Mouse (Mus musculus) midbrain, embryonic 15.5 days (tissue): Measurements from ENCODE around the gene Zfp541. TPM values are rescaled to one million over a fixed set of nuclear protein-coding genes. Genes with fewer than 3 reads are reported as not detected.

Source experiments
- ATAC-seq: fragments of 200-750 bp; cut with Nextera tagmentation; replicated peaks from 2 replicates; pipeline ENCODE4 v1.8.0; 2017; ENCODE audit warnings: moderate TSS enrichment
- H3K27ac ChIP-seq: fragments of 300-500 bp; sonication (generic); 2 replicates; pipeline ENCODE4 v1.5.1; 2015; ENCODE audit warnings: mild to moderate bottlenecking, inconsistent platforms
- H3K27me3 ChIP-seq: fragments of 300-500 bp; sonication (generic); replicated peaks from 2 replicates; pipeline ENCODE4 v1.6.1; 2015; ENCODE audit warnings: inconsistent platforms
- H3K36me3 ChIP-seq: fragments of 300-500 bp; sonication (generic); replicated peaks from 2 replicates; pipeline ENCODE4 v1.6.1; 2015; ENCODE audit warnings: inconsistent platforms
- H3K4me1 ChIP-seq: fragments of 300-500 bp; sonication (generic); 2 replicates; pipeline ENCODE4 v1.6.1; 2015; ENCODE audit warnings: inconsistent platforms
- H3K4me2 ChIP-seq: fragments of 300-500 bp; sonication (generic); 2 replicates; pipeline ENCODE4 v1.6.1; 2015; ENCODE audit warnings: inconsistent platforms, mild to moderate bottlenecking, moderate library complexity
- H3K4me3 ChIP-seq: fragments of 300-500 bp; sonication (generic); 2 replicates; pipeline ENCODE4 v1.5.1; 2015; ENCODE audit warnings: mild to moderate bottlenecking, inconsistent platforms
- H3K9ac ChIP-seq: fragments of 300-500 bp; sonication (generic); 2 replicates; pipeline ENCODE4 v1.6.1; 2015; ENCODE audit warnings: mild to moderate bottlenecking, inconsistent platforms
- H3K9me3 ChIP-seq: fragments of 300-500 bp; sonication (generic); 2 replicates; pipeline ENCODE4 v1.6.1; 2016; ENCODE audit warnings: inconsistent platforms
- WGBS: fragments of 180-500 bp; shearing (Covaris S2); methylation state at CpG from one replicate; pipeline ENCODE4 v1.1.7; 2015; ENCODE audit warnings: mixed read lengths; 5-methylcytosine and 5-hydroxymethylcytosine counted together
- polyA plus RNA-seq: library from polyadenylated mRNA; unstranded; fragments of >200 nt; fragmentation: Nextera tagmentation; extraction: Ambion mirVana; gene quantifications from 2 replicates; pipeline ENCODE4 v1.2.1, GENCODE M21; 2015

Gene Zfp541
- polyA plus RNA-seq, 1 experiment from 2014 or later = 0.10 TPM

DNA sequence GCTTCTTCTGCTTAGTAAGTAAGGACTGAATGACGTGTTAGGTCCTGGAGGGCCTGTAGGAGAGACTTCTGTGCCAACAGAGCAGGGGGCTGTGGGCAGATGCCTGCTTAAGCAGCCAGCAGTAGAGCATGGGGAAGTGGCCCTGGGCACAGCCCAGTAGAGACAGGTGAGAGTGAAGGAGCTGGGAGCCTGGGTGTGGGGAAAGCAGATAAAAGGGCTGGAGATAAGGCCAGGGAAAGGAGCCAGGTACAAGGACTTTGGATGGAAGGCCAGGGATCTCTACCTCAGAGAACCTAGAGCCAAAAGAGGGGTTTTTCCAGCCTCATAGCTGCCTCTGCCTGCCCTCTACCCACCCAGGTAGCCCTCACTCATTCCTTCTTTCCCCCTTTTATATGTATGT, 28.6 kb upstream of the Zfp541 start:
- no peaks in the 10 kb centered on the region for H3K36me3 ChIP-seq
- WGBS = 97% methylated on average over 1 of the region's 1 CpGs
- no peaks in the 10 kb centered on the region for H3K27me3 ChIP-seq
- no peaks in the 10 kb centered on the region for H3K4me1 ChIP-seq
- no peak overlapping the region for H3K27ac ChIP-seq
- H3K4me3 ChIP-seq = no peak overlapping the region
- ATAC-seq = no peak
- H3K9me3 ChIP-seq = no peaks in the 10 kb centered on the region
- no peak overlapping the region for H3K4me2 ChIP-seq
- no peak overlapping the region for H3K9ac ChIP-seq

DNA sequence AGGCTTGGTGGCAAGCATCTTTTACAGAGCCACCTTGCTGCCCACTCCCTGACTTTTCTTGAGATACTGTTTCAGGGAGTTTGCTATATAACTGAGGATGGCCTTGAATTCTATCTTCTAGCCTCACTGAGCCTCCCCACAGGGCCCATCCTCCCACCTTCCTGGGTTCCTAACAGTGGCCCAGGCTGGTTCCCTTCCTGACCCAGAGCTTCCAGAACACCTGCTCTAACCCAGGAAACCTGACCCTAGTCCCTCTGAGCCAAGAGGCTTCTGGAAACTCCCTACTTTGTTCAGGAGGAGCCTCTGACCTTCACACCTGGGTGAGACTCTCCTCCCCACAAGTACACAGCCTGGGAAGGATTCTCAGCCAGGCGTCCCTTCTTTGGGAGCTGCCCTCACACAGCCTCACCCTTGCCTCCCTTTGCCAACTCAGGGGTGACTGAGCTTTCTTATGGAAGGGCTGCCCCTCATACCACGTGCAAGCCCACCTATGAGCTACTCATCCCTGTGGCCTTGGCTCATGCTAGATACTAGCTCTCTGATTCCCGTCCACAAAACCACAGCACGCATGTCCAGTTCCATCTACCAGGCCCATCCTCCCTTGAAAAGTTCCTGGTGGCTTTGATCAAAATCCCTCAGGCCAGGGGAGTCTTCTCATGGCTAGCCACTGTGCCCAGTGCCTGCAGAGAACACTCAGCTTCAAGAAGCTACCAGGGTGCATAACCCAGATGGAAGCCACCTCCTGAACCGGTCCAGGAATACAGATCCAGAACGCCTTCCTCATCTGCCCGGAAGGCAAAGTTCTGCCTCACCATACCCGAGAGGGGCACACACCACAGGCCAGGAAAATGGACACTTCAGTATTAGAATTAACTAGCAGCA, 27.8 kb upstream of the Zfp541 start:
- Histone ChIP-seq H3K27ac (no peak overlapping the region), H3K9ac (no peak overlapping the region), H3K4me2 (no peak overlapping the region), H3K4me1 (no peaks in the 10 kb centered on the region), H3K4me3 (no peak overlapping the region), H3K9me3 (no peaks in the 10 kb centered on the region), H3K36me3 (no peaks in the 10 kb centered on the region), H3K27me3 (no peaks in the 10 kb centered on the region)
- ATAC-seq = no peak
- 94% methylated on average over 8 of the region's 8 CpGs for WGBS

DNA sequence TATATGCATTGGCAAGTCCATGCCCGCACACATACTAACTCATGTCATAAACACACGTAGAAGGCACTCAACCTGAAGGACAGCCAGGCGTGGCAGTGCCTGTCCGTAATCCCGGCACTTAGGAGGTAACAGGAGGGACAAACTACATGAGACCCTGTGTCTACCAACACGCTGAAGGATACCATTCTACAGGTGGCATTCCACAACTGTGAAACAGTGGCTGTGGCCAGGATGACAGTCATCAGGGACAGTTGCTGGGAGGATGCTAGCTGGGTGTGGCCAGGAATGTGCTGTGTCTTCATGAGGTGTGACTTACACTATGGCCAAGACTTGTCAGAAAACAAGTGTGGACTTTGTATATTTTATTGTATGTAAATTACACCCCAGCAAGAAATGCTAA, 24.6 kb upstream of the Zfp541 start:
- no peak for ATAC-seq
- Histone ChIP-seq H3K4me3 (no peak overlapping the region), H3K27me3 (no peaks in the 10 kb centered on the region), H3K9me3 (no peaks in the 10 kb centered on the region), H3K27ac (no peak overlapping the region), H3K9ac (no peak overlapping the region), H3K36me3 (no peaks in the 10 kb centered on the region), H3K4me2 (no peak overlapping the region), H3K4me1 (no peaks in the 10 kb centered on the region; the same call in 1 of the 2 replicates)
- WGBS = 95% methylated on average over 6 of the region's 6 CpGs

DNA sequence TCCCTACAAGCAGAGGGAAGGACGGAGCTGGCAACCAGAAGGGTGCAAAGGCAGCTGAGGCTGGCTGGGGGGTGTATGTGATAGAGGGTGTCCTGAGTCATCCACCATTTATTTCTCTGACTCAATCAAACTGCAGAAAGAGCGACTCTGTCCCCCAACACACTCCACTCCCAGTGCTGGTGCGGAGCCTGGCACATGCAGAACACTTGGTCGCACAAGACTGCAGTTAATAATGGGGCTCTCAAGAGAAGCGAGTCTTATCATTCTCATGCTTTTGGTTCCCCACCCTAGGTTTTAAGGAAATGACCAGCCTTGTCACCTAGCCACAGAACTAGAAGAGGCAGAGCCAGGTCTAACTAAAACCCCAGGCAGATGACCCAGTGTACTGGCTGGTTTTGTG, 22.3 kb upstream of the Zfp541 start:
- Histone ChIP-seq H3K4me2 (no peak overlapping the region), H3K9me3 (no peaks in the 10 kb centered on the region), H3K4me1 (peaks cover 18% of the 10 kb centered on the region), H3K27ac (no peak overlapping the region), H3K4me3 (no peak overlapping the region), H3K27me3 (no peaks in the 10 kb centered on the region), H3K36me3 (no peaks in the 10 kb centered on the region), H3K9ac (no peak overlapping the region)
- no peak for ATAC-seq
- WGBS = 93% methylated on average over 5 of the region's 5 CpGs

DNA sequence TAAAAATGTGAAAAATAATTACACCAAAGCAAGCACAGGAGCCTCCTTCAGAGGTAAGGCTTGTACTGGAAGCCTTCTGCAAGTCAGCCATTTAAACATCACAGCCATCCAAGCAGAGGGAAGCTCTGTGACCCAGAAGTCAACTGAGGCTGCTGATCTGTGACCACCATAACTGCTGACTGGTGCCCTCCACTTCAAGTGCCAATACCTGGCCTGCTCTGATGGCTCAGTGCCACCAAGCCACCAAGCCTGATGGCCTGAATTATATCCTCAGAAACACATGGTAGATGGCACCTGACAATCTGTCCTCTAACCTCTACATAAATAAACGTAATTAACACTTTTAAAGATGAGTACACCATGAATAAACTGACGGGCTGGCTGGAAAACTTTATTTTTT, 20.4 kb upstream of the Zfp541 start:
- 89% methylated on average over 2 of the region's 2 CpGs for WGBS
- Histone ChIP-seq H3K4me2 (no peak overlapping the region), H3K9ac (no peak overlapping the region), H3K4me3 (no peak overlapping the region), H3K4me1 (peaks cover 37% of the 10 kb centered on the region), H3K36me3 (no peaks in the 10 kb centered on the region), H3K9me3 (no peaks in the 10 kb centered on the region), H3K27me3 (no peaks in the 10 kb centered on the region), H3K27ac (no peak overlapping the region)
- ATAC-seq = no peak

DNA sequence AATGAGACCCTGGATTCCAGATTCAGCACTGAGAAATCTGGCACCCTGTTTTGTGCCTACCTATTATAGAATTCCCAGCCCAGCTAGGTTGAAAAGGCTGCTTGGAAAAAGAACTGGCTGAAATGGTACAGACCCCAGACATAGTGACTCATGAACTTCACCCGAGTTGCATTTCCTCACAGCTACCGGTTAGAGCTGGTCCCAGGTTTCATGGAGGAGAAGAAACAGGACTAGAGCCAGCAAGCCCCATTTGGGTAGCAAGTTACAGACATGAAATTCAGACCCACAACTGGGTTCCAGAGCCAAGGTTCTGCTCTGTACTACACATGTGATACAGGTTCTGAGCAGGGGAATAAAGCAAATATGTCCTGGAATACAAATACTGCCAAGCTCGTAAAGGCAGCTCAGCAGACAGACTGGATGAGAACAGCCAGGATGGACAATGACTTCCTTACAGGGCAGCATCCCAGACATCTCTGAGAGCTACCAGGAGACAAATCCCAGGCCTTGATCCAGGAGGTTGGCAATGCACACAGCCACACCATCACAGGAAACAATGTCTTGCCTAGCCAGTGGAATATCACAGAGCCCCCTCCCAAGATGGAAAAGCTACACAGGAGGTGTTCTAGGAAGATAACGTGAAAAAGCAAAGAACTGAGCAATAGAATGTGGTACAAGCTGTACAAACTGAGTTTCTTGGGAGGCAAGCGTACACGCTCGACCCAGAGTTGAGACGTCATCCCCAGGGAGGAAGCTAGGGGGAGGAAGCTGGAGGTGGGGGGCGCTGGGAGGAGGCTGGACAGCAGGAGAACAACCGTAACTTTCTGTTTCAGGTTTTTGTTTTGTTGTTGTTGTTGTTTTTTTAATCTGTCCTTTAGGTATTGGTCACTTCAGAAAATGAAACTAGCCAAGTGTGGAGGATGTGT, 18.5 kb upstream of the Zfp541 start:
- no peak overlapping the region for H3K9ac ChIP-seq
- no peak overlapping the region for H3K4me3 ChIP-seq
- H3K27me3 ChIP-seq = no peaks in the 10 kb centered on the region
- peaks cover 37% of the 10 kb centered on the region for H3K4me1 ChIP-seq
- WGBS = 81% methylated on average over 10 of the region's 10 CpGs
- no peak overlapping the region for H3K27ac ChIP-seq
- no peak for ATAC-seq
- H3K36me3 ChIP-seq = no peaks in the 10 kb centered on the region
- no peak overlapping the region for H3K4me2 ChIP-seq
- H3K9me3 ChIP-seq = no peaks in the 10 kb centered on the region

DNA sequence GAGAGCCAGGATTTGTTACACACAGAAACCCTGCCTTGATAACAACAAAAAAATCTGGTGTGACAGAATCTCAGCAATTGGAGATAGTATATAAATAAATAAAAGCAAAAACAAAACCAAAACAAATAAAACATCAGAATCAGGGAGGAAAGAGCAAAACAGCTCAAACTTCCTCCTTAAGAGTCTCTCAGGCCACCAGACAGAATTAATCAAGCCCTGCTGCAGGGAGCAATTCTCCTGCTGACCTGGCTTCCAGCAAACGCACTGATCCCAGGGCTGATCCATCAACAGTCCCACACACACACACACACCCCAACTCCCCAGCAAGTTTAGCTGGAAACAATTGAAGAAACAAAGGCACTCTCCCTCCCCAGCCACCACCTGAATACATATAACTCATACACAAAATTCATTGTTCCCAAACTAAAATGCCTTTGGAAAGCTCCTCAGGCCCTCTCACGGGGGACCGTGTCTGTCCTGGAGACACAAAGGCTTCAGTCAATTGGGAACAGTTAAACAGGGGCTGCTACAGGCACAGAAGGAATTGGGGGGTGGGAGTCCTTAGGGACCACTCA, 17.7 kb upstream of the Zfp541 start:
- H3K36me3 ChIP-seq = no peaks in the 10 kb centered on the region
- peak overlapping the region; percentile 85 for H3K4me2 ChIP-seq
- H3K9ac ChIP-seq = peak overlapping the region; percentile 24; the same call in 1 of the 2 replicates
- peaks cover 40% of the 10 kb centered on the region for H3K4me1 ChIP-seq
- H3K9me3 ChIP-seq = no peaks in the 10 kb centered on the region
- no peak for ATAC-seq
- H3K27me3 ChIP-seq = no peaks in the 10 kb centered on the region
- peak overlapping the region; percentile 3; the same call in 1 of the 2 replicates for H3K4me3 ChIP-seq
- peak overlapping the region; percentile 36; the same call in 1 of the 2 replicates for H3K27ac ChIP-seq
- WGBS = 10% methylated on average over 3 of the region's 3 CpGs

DNA sequence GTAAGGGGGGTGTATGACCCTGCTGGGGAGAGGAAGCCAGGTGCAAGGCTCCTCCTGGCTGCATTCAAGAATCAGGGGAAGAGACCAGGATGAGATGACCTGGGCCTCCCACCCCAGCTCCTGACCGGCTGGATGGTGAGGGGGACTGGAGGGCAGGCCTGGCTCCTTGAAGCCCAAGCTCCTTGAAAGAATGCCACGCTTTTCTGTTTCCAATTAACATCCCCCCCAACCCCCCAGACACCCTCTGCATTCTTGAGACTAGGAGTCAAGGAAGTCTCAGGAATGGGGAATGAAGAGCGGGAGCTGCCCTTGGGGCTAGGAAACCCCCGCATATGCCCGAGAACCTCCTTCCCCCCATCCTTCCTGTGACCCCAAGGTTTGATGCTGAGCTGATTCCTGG, 17.1 kb upstream of the Zfp541 start:
- Histone ChIP-seq H3K4me2 (peak overlapping the region; percentile 85), H3K4me3 (peak overlapping the region; percentile 3; the same call in 1 of the 2 replicates), H3K9me3 (no peaks in the 10 kb centered on the region), H3K36me3 (no peaks in the 10 kb centered on the region), H3K27ac (peak overlapping the region; percentile 36; the same call in 1 of the 2 replicates), H3K9ac (peak overlapping the region; percentile 24; the same call in 1 of the 2 replicates), H3K27me3 (no peaks in the 10 kb centered on the region), H3K4me1 (peaks cover 45% of the 10 kb centered on the region)
- 33% methylated on average over 5 of the region's 5 CpGs for WGBS
- ATAC-seq = no peak

DNA sequence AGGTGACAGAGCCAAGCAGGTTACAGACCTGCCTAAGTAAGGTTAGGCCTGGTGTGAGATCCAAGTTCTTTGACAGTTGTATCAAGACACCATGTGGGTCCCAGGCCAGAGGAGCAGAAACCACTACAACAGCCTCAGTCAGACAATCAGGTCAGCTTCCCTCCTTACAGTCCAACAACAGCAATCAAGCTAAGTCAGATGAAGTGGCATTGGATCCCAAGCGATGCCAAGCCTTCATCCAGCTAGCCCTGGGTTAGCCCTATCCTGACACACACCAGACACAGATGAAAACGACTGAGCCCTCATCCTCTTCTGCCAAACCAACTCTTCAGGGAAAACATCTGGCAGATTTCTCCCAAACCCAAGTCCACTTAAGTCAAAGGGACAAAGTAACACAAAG, 16.1 kb upstream of the Zfp541 start:
- H3K4me3 ChIP-seq = peak overlapping the region; percentile 81

DNA sequence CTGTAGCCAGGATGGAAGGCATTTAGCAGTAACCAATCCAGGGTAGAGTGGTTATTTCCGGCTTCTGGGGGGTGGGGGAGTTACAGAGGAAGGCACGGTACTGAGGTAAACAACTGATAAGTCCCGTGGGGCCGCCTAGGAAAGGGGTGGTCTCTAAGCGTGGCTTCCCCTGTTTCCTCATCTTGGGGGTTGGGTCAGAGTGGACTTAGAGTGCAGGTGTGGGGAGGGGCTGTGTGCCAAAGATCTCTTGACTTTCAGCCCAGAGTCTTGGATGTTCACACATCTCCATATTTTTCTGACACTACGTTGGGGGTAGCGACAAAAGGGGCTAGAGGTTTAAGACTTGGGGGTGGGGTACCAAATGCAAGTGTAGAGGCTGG, 15.5 kb upstream of the Zfp541 start:
- peak overlapping the region; percentile 85 for H3K4me2 ChIP-seq
- ATAC-seq = peak; percentile 1; the same call in 1 of the 2 replicates

More for the DNA sequence above, 16.1 kb upstream of the Zfp541 start:
- Histone ChIP-seq H3K27ac (peak overlapping the region; percentile 99), H3K27me3 (no peaks in the 10 kb centered on the region), H3K4me2 (peak overlapping the region; percentile 85), H3K36me3 (no peaks in the 10 kb centered on the region), H3K9ac (no peak overlapping the region), H3K9me3 (no peaks in the 10 kb centered on the region), H3K4me1 (peaks cover 55% of the 10 kb centered on the region)
- ATAC-seq = no peak
- WGBS = 60% methylated on average over 2 of the region's 2 CpGs

DNA sequence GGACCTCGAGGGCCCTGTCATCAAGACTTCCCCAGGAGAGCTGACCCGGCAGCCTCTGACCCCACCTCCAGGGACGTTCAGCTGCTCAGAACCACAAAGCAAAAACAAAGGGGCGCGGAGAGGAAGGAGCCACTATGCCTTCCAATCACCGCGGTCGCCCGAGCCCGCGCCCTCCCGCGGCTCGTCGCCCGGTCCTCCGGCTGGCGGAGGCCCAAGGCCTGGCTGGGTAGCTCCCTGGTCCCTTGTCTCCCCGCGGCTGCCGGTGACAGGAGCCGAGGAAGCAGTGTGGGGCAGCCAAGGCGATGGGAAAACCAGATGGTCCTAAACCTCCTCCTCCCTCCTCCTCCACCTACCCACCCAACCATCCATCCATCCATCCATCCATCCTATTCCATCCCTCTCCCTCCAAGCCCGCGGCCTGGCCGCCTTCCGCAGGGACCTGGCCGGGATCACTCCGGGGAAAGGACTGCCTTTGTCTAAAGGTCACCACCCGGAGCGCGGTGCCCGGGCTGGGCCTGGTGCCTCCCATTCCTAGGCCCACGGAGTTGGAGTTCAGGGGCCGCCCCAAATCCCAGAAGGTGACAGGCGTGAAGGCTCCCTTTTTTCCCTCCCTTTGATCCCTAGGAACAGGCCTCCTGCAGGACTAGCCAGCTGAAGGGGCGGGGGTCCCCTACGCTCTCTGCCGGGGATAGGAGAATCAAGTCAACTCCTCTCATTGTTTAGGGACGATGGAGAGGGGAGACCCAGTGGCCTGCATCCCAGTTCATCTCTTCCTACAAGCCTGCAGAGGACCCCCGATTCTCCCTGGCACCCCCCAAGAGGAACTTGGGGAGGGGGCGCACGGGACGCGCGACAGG, 14.9 kb upstream of the Zfp541 start:
- H3K36me3 ChIP-seq = no peaks in the 10 kb centered on the region
- H3K9me3 ChIP-seq = no peaks in the 10 kb centered on the region
- ATAC-seq = peak; percentile 23
- H3K27me3 ChIP-seq = no peaks in the 10 kb centered on the region
- peak overlapping the region; percentile 81 for H3K4me3 ChIP-seq
- H3K4me1 ChIP-seq = peaks cover 58% of the 10 kb centered on the region
- peak overlapping the region; percentile 99 for H3K9ac ChIP-seq
- H3K27ac ChIP-seq = peak overlapping the region; percentile 99
- H3K4me2 ChIP-seq = peak overlapping the region; percentile 85
- under 1% methylated on average over 44 of the region's 46 CpGs for WGBS

More for the DNA sequence above, 15.5 kb upstream of the Zfp541 start:
- Histone ChIP-seq H3K36me3 (no peaks in the 10 kb centered on the region), H3K4me3 (peak overlapping the region; percentile 81), H3K9ac (peak overlapping the region; percentile 99), H3K27me3 (no peaks in the 10 kb centered on the region), H3K4me1 (peaks cover 56% of the 10 kb centered on the region), H3K9me3 (no peaks in the 10 kb centered on the region), H3K27ac (peak overlapping the region; percentile 99)
- 1% methylated on average over 7 of the region's 7 CpGs for WGBS
